Mouse (Mus musculus) G1E (cell line): ENCODE measurements at regions not wholly inside any gene's neighbourhood (a gene's known extent, or its start where the extent isn't known, plus 50 kb on each side); places are given as distances from the start of the nearest gene placed in this dataset.

Experiments
- CTCF ChIP-seq: IDR thresholded peaks from 2 replicates; pipeline ENCODE4 v1.5.1; 2012; ENCODE audit warnings: low read depth, low read length, inconsistent platforms, mixed read lengths
- GATA1 ChIP-seq: IDR thresholded peaks from 2 replicates; pipeline ENCODE4 v1.6.1; 2012; ENCODE audit warnings: borderline replicate concordance, low read length, inconsistent platforms, mixed read lengths
- TAL1 ChIP-seq: conservative IDR thresholded peaks from 2 replicates; pipeline ENCODE4 v1.6.1; 2012; ENCODE audit warnings: low read depth, low read length, inconsistent platforms, mixed read lengths

- TF ChIP-seq CTCF (no peak), TAL1 (no peak), GATA1 (no peak)
Observed at GRCm38 (mm10) chr2:72545453-72545852, 69.5 kb downstream of the Cdca7 start.
